Mouse (Mus musculus) kidney, adult 2 months (tissue): ENCODE measurements around the gene Pomp.

Source experiments
- CTCF ChIP-seq: fragments of 200-500 bp; conservative IDR thresholded peaks from 2 replicates; pipeline ENCODE4 v1.5.1; 2011; ENCODE audit warnings: low read depth, mild to moderate bottlenecking, control low read depth, low read length, moderate library complexity, mixed read lengths; ENCODE audit not compliant: insufficient read depth, insufficient read length
- POLR2A ChIP-seq: fragments of 200-500 bp; IDR thresholded peaks from one replicate; pipeline ENCODE4 v1.6.1; 2011; ENCODE audit warnings: low read depth, low read length, control low read depth

DNA sequence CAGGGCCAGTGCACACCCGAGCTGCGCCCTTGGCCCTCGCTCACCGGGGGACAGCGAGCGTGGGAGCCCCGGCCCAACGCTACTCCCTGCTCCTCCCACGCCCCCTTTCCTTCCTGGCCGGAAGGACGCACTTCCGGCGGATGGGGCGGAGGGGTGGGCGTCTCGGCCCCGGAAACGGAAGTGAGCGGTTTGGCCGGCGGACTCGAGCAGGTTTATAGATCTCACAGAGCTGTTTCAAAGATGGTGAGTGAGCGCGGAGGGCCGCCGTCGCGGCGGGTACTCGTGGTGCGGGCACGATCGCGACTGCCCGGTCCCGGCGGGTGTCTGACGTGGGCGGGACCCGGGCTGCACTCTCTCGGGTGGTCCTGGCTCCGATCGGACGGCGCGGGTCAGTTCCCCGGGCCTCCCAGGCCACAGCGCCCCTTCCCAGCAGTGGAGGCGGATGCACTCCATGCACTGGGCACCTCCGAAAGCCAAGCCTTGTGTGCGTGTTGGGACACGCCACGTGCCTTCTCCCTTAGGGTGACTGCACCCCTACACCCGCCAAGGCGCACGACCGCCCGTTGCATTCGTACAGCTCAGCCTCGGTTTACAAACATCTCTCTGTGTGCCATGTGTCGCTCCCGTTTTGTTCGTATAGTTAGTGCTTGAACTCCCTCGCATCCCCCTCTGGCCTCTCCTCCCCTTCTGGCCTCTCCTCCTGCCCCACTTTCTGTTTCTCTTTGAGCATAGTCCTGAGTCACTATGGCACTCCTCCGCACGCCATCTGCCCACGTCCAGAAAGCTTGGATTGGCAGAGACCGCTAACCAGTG, at the start of gene Pomp:
- TF ChIP-seq CTCF (no peak), POLR2A (peak; percentile 77)
